Mouse (Mus musculus) hindbrain, embryonic 16.5 days (tissue): ENCODE measurements at regions not wholly inside any gene's neighbourhood (a gene's known extent, or its start where the extent isn't known, plus 50 kb on each side); places are given as distances from the start of the nearest gene placed in this dataset.

ENCODE experiments used
- ATAC-seq: fragments of 200-750 bp; cut with Nextera tagmentation; 2 replicates; pipeline ENCODE4 v1.8.0; 2017; ENCODE audit warnings: moderate TSS enrichment, moderate library complexity
- H3K27ac ChIP-seq: fragments of 300-500 bp; sonication (generic); 2 replicates; pipeline ENCODE4 v1.5.1; 2014; ENCODE audit warnings: low read depth, mild to moderate bottlenecking, control low read depth, low read length, moderate library complexity
- H3K27me3 ChIP-seq: fragments of 300-500 bp; sonication (generic); replicated peaks from 2 replicates; pipeline ENCODE4 v1.6.1; 2014; ENCODE audit warnings: low read length; ENCODE audit not compliant: control insufficient read depth, insufficient read depth
- H3K36me3 ChIP-seq: fragments of 300-500 bp; sonication (generic); 2 replicates; pipeline ENCODE4 v1.6.1; 2014; ENCODE audit warnings: mild to moderate bottlenecking, low read length, moderate library complexity, mixed read lengths; ENCODE audit not compliant: control insufficient read depth, insufficient read depth
- H3K4me1 ChIP-seq: fragments of 300-500 bp; sonication (generic); 2 replicates; pipeline ENCODE4 v1.6.1; 2014; ENCODE audit warnings: low read depth, low read length; ENCODE audit not compliant: control insufficient read depth, insufficient read depth
- H3K4me2 ChIP-seq: fragments of 300-500 bp; sonication (generic); 2 replicates; pipeline ENCODE4 v1.6.1; 2014; ENCODE audit warnings: mild to moderate bottlenecking, low read length, control low read depth, moderate library complexity
- H3K4me3 ChIP-seq: fragments of 300-500 bp; sonication (generic); 2 replicates; pipeline ENCODE4 v1.5.1; 2014; ENCODE audit warnings: mild to moderate bottlenecking, low read length, control low read depth, moderate library complexity
- H3K9ac ChIP-seq: fragments of 300-500 bp; sonication (generic); 2 replicates; pipeline ENCODE4 v1.6.1; 2014; ENCODE audit warnings: low read depth, mild to moderate bottlenecking, control low read depth, low read length, moderate library complexity
- H3K9me3 ChIP-seq: fragments of 300-500 bp; sonication (generic); 2 replicates; pipeline ENCODE4 v1.6.1; 2014; ENCODE audit warnings: mild to moderate bottlenecking, low read length, moderate library complexity; ENCODE audit not compliant: control insufficient read depth
- WGBS: fragments of 180-500 bp; shearing (Covaris S2); extraction: QIAGEN DNeasy Blood & Tissue Kit; methylation state at CpG from one replicate; pipeline ENCODE4 v1.1.7; 2014; 5-methylcytosine and 5-hydroxymethylcytosine counted together

- no peaks in the 10 kb centered on the region for H3K27me3 ChIP-seq
- H3K9me3 ChIP-seq = no peaks in the 10 kb centered on the region
- H3K4me2 ChIP-seq = no peak overlapping the region
- H3K9ac ChIP-seq = no peak overlapping the region
- WGBS = 84% methylated on average over 5 of the region's 5 CpGs
- no peak for ATAC-seq
- no peak overlapping the region for H3K4me3 ChIP-seq
- H3K27ac ChIP-seq = no peak overlapping the region
- no peaks in the 10 kb centered on the region for H3K4me1 ChIP-seq
- no peaks in the 10 kb centered on the region for H3K36me3 ChIP-seq
Measured at GRCm38 (mm10) chr14:58626506-58627256, 516.0 kb downstream of the 1700129C05Rik start.

GRCm38 (mm10) chr14:58620186-58620585, 522.5 kb downstream of the 1700129C05Rik start:
- WGBS = 85% methylated on average over 2 of the region's 2 CpGs
- Histone ChIP-seq H3K9ac (no peak overlapping the region), H3K4me1 (no peaks in the 10 kb centered on the region), H3K4me2 (no peak overlapping the region), H3K27me3 (no peaks in the 10 kb centered on the region), H3K9me3 (no peaks in the 10 kb centered on the region), H3K27ac (no peak overlapping the region), H3K4me3 (no peak overlapping the region), H3K36me3 (no peaks in the 10 kb centered on the region)
- no peak for ATAC-seq

GRCm38 (mm10) chr14:58617656-58618055, 525.0 kb downstream of the 1700129C05Rik start:
- Histone ChIP-seq H3K4me2 (no peak overlapping the region), H3K4me1 (no peaks in the 10 kb centered on the region), H3K27ac (no peak overlapping the region), H3K4me3 (no peak overlapping the region), H3K36me3 (no peaks in the 10 kb centered on the region), H3K9me3 (no peaks in the 10 kb centered on the region), H3K9ac (no peak overlapping the region), H3K27me3 (no peaks in the 10 kb centered on the region)
- no peak for ATAC-seq
- WGBS = 86% methylated on average over 10 of the region's 10 CpGs

- H3K4me3 ChIP-seq = no peak overlapping the region
- H3K9ac ChIP-seq = no peak overlapping the region
- H3K27ac ChIP-seq = no peak overlapping the region
- no peak for ATAC-seq
- no peaks in the 10 kb centered on the region for H3K27me3 ChIP-seq
- 64% methylated on average over 4 of the region's 4 CpGs for WGBS
- no peaks in the 10 kb centered on the region for H3K4me1 ChIP-seq
- H3K4me2 ChIP-seq = no peak overlapping the region
- no peaks in the 10 kb centered on the region for H3K36me3 ChIP-seq
- no peaks in the 10 kb centered on the region for H3K9me3 ChIP-seq
Measured at GRCm38 (mm10) chr14:58608216-58608615, 534.5 kb downstream of the 1700129C05Rik start.

- Histone ChIP-seq H3K27ac (no peak overlapping the region), H3K9me3 (no peaks in the 10 kb centered on the region), H3K4me2 (no peak overlapping the region), H3K9ac (no peak overlapping the region), H3K27me3 (no peaks in the 10 kb centered on the region), H3K4me1 (no peaks in the 10 kb centered on the region), H3K4me3 (no peak overlapping the region), H3K36me3 (no peaks in the 10 kb centered on the region)
- ATAC-seq = no peak
- 66% methylated on average over 2 of the region's 2 CpGs for WGBS
Measured at GRCm38 (mm10) chr14:58607734-58608133, 535.0 kb downstream of the 1700129C05Rik start.

- no peak for ATAC-seq
Measured at GRCm38 (mm10) chr14:58605529-58605928, 535.2 kb downstream of the Fgf9 start.

GRCm38 (mm10) chr14:58598867-58599266, 528.5 kb downstream of the Fgf9 start:
- Histone ChIP-seq H3K27ac (no peak overlapping the region), H3K36me3 (no peaks in the 10 kb centered on the region), H3K4me1 (no peaks in the 10 kb centered on the region), H3K4me3 (no peak overlapping the region), H3K9me3 (no peaks in the 10 kb centered on the region), H3K27me3 (no peaks in the 10 kb centered on the region), H3K9ac (no peak overlapping the region), H3K4me2 (no peak overlapping the region)
- no peak for ATAC-seq
- 70% methylated on average over 3 of the region's 3 CpGs for WGBS

More at GRCm38 (mm10) chr14:58605529-58605928, 535.2 kb downstream of the Fgf9 start:
- H3K9ac ChIP-seq = no peak overlapping the region
- H3K4me3 ChIP-seq = no peak overlapping the region
- no peak overlapping the region for H3K4me2 ChIP-seq
- no peaks in the 10 kb centered on the region for H3K4me1 ChIP-seq
- WGBS = 70% methylated on average over 4 of the region's 4 CpGs
- no peak overlapping the region for H3K27ac ChIP-seq
- H3K36me3 ChIP-seq = no peaks in the 10 kb centered on the region
- H3K9me3 ChIP-seq = no peaks in the 10 kb centered on the region
- no peaks in the 10 kb centered on the region for H3K27me3 ChIP-seq

GRCm38 (mm10) chr14:58597810-58598209, 527.5 kb downstream of the Fgf9 start:
- Histone ChIP-seq H3K9me3 (no peaks in the 10 kb centered on the region), H3K4me3 (no peak overlapping the region), H3K4me1 (no peaks in the 10 kb centered on the region), H3K4me2 (no peak overlapping the region), H3K27me3 (no peaks in the 10 kb centered on the region), H3K9ac (no peak overlapping the region), H3K27ac (no peak overlapping the region), H3K36me3 (no peaks in the 10 kb centered on the region)
- WGBS = 36% methylated on average over 2 of the region's 2 CpGs
- ATAC-seq = no peak

GRCm38 (mm10) chr14:58596936-58597335, 526.6 kb downstream of the Fgf9 start:
- H3K4me1 ChIP-seq = no peaks in the 10 kb centered on the region
- no peaks in the 10 kb centered on the region for H3K36me3 ChIP-seq
- H3K4me2 ChIP-seq = no peak overlapping the region
- H3K9me3 ChIP-seq = no peaks in the 10 kb centered on the region
- no peak overlapping the region for H3K9ac ChIP-seq
- WGBS = 95% methylated on average over 2 of the region's 2 CpGs
- no peaks in the 10 kb centered on the region for H3K27me3 ChIP-seq
- no peak overlapping the region for H3K4me3 ChIP-seq
- no peak for ATAC-seq
- no peak overlapping the region for H3K27ac ChIP-seq
